Mouse (Mus musculus) ES-Bruce4 (cell line): ENCODE data around the gene Msl1.

Source experiments
- CTCF ChIP-seq: IDR thresholded peaks from one replicate; pipeline ENCODE4 v1.8.1; 2011; ENCODE audit warnings: low read depth, low read length
- EP300 ChIP-seq: IDR thresholded peaks from 2 replicates; pipeline ENCODE4 v1.6.1; 2011; ENCODE audit warnings: low read depth, low read length; ENCODE audit not compliant: insufficient read depth
- POLR2A ChIP-seq: IDR thresholded peaks from one replicate; pipeline ENCODE4 v1.8.1; 2011; ENCODE audit warnings: low read length; ENCODE audit not compliant: insufficient read depth

DNA sequence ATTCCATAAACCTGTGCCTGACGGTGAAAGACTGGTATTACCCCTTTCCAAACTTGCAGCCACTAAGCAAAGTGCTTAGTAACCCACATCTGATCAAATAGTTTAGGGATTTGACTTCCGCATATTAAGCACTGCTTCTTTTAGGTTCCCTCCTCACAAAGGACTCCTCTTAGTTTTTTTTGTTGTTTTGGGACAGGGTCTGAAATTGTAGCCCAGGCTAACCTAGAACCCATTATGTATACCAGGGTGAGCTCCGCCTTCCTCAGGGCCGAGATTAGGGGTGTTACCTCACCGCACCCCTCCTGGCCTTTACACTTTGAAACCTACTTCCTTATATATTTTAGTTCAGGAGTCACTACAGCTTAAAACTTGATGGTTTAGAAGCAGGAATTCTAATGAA lies 5.5 kb upstream of the Msl1 start:
- TF ChIP-seq CTCF (no peak), POLR2A (no peak), EP300 (no peak)
